Mouse (Mus musculus) heart, adult 11 months (tissue): ENCODE data around the gene Tle6.
A peak's percentile ranks its signal among the peaks of the same experiment; 100 is the strongest.

Experiments
- DNase-seq: peaks from one replicate; pipeline ENCODE4 v3.0.0; 2022

Tle6 gene

DNA sequence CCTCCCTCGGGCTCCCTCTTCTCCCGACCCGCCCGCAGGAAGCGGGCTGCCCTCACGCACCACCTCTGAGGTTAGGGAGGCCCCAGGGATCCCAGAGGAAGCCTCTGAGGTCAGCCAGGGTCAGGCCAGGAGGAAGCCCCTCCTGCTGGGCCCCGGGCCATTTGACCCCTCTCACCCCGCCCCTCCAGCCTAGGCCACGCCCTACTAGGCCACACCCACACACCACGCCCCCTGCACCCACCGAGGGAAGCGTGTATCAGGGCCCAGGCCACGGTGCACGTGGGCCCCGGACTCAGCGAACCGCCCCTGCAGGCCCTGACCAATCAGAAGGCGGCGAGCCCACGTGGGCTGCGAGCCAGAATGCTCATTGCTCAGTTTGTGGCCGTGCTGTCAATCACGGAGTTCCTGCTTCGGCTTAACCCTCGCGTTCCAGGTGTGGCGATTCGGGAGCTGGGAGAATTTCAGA is at the start of gene Tle6:
Tle6 (minus strand) TSS at position 336 of the 466 bp plus-strand sequence.
- DNase-seq = peak; percentile 100

GRCm38 (mm10) chr10:81648803-81649775 is 48.2 kb upstream of the Tle6 start, which contains the start of gene Gm10778:
TSS of gene Gm10778 (plus strand) at chr10:81649059.
- peak; percentile 99 for DNase-seq

DNA sequence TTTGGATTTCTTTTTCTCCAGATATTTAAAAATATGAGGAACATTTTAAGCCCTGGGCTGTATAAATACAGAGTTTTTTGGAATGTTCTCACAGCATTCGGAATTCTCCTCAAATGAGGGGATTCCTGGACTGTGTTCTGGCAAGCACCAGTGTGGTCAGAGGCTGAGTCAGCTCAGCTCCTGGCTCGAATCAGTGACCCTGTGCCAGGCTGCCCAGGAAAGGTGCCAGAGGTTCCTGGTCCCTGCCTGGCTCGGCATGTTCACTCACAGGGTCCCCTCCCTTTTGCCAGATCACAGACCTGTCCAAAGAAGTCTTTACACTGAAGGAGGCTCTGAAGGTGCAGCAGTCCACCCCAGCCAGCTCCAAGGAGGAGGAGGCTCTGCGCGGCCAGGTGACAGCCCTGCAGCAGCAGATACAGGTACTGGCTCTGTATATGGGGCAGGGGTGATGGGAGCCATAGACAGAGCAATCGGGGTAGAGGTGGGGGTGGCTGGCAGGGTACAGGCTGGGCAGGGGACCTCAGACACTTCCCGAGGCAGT is 45.2 kb upstream of the Tle6 start:
- DNase-seq = peak; percentile 89

GRCm38 (mm10) chr10:81645391-81645790 is 44.5 kb upstream of the Tle6 start:
- peak; percentile 71 for DNase-seq

DNA sequence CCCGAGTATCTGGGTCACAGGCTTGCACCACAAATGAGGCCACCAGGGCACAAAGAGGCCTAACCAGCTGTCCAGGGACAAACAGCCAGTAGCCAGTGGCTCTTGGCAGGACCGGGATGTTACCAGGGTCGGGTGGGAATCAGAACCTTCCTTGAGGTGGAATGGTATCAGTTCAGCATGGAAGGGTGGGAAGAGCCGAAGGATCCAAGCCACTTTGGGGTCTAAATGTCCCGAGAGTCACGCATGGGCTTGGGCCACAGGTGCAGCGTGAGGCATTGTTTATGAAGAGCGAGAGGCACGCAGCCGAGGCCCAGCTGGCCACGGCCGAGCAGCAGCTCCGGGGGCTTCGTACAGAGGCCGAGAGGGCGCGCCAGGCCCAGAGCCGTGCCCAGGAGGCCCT is 43.8 kb upstream of the Tle6 start:
- DNase-seq = peak; percentile 89

DNA sequence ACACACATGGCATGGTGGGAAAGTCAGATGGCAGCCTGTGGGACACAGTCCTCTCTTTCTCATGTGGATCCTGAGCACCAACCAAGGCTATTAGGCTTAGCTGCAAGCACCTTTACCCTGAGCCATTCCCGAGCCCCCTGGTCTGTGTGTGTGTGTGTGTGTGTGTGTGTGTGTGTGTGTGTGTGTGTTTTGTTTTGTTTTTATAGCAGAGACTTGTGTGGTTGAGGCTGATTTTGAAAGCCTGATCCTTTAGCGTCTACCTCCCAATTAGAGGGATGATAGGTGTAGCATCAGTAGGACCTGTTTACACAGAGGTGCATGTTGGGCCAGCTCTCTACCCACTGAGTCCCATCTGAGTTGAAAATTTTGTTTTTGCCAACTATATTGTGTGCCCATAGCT is 43.3 kb upstream of the Tle6 start:
- DNase-seq = no peak

- DNase-seq = peak; percentile 100
Observed at GRCm38 (mm10) chr10:81643449-81644055, 42.7 kb upstream of the Tle6 start.

DNA sequence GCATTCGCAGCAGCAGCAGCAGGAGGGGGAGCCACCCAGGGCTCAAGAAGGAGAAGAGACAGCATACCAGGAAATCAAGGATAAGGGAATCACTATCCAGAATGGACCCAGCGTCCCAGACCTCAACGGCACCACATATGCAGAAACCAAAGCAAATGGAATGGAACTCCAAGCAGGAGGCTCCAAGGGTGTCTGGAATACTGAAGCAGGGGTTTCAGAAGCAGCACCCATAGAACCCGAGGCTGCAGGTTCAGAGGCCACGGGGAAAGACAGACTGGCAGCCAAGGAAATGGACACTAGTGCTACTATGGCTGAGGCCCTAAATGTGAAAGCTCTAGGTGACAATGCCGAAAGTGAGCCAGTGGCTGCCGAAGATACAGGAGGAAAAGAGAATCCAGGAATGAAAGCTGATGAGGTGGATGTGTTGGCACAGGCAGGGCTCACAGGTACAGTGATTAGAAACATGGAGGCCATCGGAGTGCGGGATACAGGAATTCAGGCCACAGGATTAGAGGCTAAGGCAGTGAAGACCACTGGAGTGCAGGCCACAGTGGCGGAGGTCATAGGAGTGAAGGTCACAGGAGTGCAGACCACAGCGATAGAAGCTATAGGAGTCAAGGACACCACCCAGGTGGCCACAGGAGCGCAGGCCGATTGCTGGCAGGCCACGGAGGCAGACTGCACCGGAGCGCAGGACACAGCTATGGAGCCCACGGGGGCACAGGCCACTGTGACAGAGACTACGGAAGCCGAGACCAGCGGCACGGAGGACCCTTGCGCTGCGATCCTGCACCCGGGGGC is 42.0 kb upstream of the Tle6 start:
- no peak for DNase-seq

DNA sequence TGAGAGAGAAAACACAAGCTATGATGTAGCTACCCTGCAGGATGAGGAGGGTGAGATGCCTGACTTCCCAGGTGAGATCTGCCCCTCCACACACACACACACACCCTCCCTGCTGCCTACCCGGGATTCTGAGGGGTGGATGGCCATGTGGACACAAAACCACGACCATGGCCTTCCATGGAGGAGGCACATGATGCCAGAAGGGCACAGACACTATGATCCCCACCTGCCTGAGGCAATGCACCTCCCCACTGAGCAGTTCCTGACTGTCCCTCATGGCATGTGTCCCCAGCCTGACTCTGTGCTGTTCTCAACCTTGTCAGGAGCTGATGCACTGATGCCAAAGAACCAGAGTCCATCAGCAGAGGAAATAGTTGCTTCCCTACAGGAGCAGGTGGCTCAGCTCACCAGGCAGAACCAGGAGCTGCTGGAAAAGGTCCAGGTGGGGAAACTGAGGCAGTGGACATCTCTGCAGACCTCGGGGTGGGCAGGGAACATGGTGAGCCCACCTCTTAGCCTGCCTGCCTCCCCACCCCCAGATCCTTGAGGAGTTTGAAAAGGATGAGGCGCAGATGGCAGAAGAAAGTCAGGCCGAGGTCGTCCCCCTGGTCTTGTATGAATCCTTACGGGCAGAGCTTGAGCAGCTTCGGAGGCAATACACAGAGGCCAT is 41.2 kb upstream of the Tle6 start:
- DNase-seq = peak; percentile 93

GRCm38 (mm10) chr10:81641566-81641965 is 40.7 kb upstream of the Tle6 start:
- peak; percentile 84 for DNase-seq

DNA sequence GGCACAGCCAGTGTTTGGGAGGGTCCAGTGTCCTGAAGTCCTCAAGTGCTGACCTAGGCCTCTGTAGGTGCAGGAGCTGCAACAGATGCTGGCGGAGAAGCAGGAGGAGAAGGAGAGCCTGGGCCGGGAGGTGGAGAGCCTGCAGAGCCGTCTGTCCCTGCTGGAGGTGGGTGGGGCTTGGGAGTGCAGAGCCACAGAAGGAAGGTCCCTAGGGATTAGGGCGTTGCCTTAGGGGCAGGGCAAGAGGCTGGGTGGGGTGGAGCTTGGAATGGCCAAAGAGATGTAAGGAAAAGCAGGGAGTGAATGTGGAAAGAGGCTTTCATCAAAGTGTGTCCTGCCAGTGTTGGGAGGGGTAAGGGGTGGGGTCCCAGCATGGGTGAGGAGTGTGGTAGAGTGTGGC is 40.0 kb upstream of the Tle6 start:
- DNase-seq = peak; percentile 93

GRCm38 (mm10) chr10:81638101-81638500 is 37.2 kb upstream of the Tle6 start:
- DNase-seq = peak; percentile 89

- peak; percentile 86 for DNase-seq
Observed at GRCm38 (mm10) chr10:81636338-81636737, 35.5 kb upstream of the Tle6 start.

- DNase-seq = peak; percentile 98
Observed at GRCm38 (mm10) chr10:81633253-81634099, 32.6 kb upstream of the Tle6 start.

DNA sequence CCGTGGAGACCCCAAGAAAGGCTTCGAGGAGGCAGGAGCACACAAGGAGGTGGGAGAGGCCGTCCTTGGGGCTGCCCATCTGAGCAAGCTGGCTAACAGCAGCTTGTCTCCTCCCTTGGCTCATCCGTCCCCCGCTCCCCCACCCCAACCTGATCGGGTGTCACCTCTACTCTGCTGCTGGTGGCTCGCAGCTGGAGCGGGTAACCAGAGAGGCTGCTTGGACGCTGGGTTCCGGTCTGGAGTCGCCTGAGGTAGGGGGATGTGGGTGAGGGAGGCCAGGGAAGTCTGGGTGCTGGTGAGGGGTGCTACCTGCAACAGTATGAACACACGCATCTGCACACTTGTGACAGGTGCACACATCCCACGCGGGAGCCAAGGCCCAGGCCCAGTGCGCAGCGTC is 27.5 kb upstream of the Tle6 start, which contains the start of gene Ankrd24:
Ankrd24 (plus strand) TSS at position 151 of the 400 bp plus-strand sequence.
- DNase-seq = no peak

- DNase-seq = peak; percentile 94
Observed at GRCm38 (mm10) chr10:81627836-81628220, 27.0 kb upstream of the Tle6 start.

DNA sequence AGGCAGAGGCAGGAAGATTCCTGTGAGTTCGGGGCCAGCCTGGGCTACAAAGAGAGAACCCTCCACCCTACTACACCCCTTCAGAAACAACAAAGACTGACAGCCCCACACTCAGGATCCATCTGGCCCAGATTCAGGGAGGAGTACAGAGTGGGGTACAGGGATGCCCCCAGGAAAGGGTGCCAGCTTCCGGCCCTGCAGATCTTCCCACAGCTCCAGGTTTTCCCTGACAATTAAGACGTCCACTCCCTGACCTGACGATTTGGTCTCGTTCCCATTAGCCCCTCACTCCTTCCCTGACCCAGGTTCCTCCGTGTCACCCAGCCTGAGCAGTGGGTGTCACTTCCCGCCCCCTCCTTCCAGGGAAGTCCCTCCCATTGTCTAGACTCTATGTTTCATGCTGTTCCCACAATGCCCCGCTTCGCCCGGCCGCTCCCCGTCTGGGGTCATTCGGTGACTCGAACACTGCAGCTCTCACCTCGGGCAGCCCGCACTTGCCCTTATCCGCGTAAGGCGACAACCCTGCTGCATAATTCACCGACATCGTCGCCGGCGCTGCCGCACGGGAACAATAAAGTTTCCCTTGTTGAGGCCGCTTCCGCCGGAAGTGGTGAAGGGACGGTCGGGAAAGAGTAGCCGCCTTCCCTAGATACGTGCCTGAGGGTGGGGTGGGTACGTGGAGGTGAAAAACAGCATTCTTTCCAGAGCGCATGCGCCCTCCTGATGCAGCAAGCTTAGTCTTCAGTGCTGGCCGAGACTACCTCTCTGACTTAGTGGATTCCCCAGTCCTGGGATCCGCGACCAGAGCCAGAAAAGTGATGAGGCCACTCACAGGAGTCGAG is 26.3 kb upstream of the Tle6 start, which contains the start of gene Sirt6:
Sirt6 (minus strand) TSS at position 804 of the 842 bp plus-strand sequence.
- DNase-seq = peak; percentile 99

DNA sequence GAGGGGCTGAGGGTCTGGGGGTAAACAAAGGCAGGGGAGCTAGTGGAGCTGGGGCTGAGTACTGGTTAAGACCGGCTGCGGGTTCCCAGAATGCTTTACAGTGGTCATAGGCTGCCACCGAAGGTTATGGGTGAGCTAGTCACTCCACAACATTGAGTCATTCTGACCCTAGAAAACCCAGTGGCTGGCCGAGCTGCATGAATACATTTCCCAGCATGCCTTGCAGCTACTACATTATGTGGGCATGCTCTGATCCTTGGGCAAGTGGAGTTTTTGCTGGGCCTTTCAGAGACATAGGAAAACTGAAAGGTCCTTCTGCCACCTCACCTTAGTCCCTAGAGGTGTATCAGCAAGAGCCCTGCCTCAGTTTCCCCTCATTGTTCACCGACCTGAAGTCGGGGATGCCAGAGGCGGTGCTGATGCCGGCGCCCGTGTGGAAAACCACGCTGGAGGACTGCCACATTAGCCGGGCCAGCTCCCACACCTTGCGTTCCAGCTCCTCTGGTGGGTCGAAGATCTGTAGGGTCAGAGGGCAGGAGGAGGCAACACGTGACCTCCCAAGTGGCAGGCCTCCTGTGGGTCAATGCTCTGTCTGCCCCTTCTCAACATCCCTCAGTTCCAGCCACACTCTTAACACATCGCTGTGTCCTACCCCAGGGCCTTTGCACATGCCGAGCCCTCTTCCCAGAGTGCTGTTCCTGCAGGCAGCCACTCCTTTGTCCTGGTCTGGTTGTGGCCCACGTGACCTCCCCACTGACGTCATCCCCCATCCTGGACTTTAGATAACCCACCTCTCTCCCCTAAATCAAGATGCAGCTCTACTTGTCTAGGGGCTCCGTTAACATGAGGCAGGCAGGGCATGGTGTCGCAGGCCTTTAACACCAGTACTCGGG is 25.5 kb upstream of the Tle6 start:
- DNase-seq = no peak

GRCm38 (mm10) chr10:81623441-81623840 is 22.6 kb upstream of the Tle6 start:
- no peak for DNase-seq
